Mouse (Mus musculus) kidney, postnatal 36 days (tissue): ENCODE measurements around the gene Cacnb2.

Experiments
- DNase-seq, 2 experiments: peaks; one replicate each; pipeline ENCODE4 v3.0.0; 2021 to 2022; ENCODE audit warnings: mixed read lengths in 2 of 2

Gene Cacnb2

GRCm38 (mm10) chr2:14996036-14996435 lies 393.1 kb downstream of the Cacnb2 start:
- no peak for DNase-seq

- DNase-seq = no peak
Measured at GRCm38 (mm10) chr2:14997836-14998235, 394.9 kb downstream of the Cacnb2 start.

GRCm38 (mm10) chr2:15007531-15007930 lies 404.6 kb downstream of the Cacnb2 start:
- DNase-seq = no peak

- DNase-seq = no peak
Measured at GRCm38 (mm10) chr2:15008072-15008471, 405.2 kb downstream of the Cacnb2 start.

GRCm38 (mm10) chr2:15026817-15027216 lies 423.9 kb downstream of the Cacnb2 start:
- no peak for DNase-seq

- no peak for DNase-seq
Measured at GRCm38 (mm10) chr2:15027816-15028215, 424.9 kb downstream of the Cacnb2 start.
